Mouse (Mus musculus) adrenal gland, postnatal 14 days (tissue): Measurements from ENCODE around the gene Camk2g. TPM values are rescaled to one million over a fixed set of nuclear protein-coding genes. Genes with fewer than 3 reads are reported as not detected.

ENCODE experiments used
- DNase-seq: peaks from one replicate; pipeline ENCODE4 v3.0.0; 2021; ENCODE audit warnings: mixed read lengths
- microRNA-seq, 2 experiments: library from miRNA; unstranded; fragments of <30 nt; microRNA quantifications; one replicate each; pipeline ENCODE4 v1.2.0; 2021
- total RNA-seq: library from RNA; stranded (reverse); gene quantifications from 2 replicates; pipeline ENCODE4 v1.2.3, GENCODE M21; 2021

Camk2g gene
- total RNA-seq, 1 experiment from 2014 or later = 45.6 TPM

DNA sequence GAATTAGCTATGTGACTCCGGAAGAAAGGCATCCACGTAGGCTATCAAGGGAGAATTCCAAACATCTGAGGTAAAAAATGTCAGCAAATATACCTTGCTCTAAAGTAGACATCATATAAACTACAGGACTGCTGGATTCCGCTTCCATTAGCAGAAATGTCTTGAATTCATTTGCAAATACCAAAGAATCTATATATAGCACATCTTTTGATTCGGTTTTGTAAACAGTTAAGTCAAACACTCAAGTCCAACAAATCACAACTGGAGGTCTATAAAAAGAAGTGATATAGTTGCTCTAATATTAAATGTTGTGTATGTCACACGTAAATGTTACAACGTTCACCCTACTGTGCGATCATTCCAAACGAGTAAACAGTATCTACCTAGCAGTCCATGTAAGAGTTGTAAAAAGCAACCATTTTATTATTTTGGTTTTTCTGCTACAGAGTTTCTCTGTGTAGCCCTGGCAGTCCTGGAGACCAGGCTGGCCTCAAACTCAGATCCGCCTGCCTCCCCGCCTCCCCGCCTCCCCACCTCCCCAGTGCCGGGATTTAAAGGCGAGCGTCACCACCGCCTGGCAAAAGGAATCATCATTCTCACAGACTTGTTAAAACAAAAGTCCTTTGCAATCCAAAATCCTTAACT is 91.7 kb downstream of the Camk2g start:
- DNase-seq = no peak

- DNase-seq = no peak
Observed at GRCm38 (mm10) chr14:20701554-20701953, 92.3 kb downstream of the Camk2g start.

DNA sequence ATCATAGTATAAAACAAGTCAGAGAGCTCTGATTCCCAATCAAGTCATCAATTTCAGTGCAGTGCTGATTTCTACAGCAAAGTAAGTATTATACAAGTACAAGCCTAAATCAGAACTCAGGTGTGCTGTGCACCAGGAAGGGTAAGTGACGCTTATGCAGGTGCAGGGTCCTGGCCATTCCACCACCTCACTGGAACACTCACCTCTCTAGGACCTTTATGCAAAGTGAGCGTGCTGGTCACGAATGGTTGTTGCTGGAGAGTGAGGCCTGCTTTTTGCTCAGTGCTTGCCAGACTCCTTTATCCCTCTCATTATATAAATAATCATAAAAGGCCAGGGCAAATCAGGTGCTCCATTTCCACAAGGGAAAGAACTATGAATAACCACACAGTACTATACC is 93.5 kb downstream of the Camk2g start:
- DNase-seq = no peak

DNA sequence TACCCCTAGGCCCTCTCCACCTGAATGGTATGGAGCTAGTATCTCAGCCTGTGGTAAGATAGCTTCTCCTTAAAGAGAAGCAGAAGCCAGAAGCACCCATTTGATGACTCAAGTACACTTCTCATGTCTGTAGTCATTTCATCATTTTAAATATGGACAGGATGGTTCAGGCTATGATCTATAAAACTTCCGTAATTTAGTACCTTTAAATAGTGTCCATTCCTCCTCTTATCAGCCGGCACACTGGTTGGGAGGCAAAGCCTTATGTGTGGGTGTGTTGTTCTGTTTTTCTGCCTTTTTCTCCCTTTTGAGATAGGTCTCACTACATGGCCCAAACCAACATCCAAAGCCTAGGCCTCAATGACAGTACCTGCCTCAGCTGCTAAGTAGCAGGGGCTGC is 95.4 kb downstream of the Camk2g start:
- DNase-seq = no peak

- DNase-seq = peak; percentile 71
Observed at GRCm38 (mm10) chr14:20696986-20697385, 96.9 kb downstream of the Camk2g start.

- peak; percentile 40 for DNase-seq
Observed at GRCm38 (mm10) chr14:20695761-20696520, 97.9 kb downstream of the Camk2g start.

DNA sequence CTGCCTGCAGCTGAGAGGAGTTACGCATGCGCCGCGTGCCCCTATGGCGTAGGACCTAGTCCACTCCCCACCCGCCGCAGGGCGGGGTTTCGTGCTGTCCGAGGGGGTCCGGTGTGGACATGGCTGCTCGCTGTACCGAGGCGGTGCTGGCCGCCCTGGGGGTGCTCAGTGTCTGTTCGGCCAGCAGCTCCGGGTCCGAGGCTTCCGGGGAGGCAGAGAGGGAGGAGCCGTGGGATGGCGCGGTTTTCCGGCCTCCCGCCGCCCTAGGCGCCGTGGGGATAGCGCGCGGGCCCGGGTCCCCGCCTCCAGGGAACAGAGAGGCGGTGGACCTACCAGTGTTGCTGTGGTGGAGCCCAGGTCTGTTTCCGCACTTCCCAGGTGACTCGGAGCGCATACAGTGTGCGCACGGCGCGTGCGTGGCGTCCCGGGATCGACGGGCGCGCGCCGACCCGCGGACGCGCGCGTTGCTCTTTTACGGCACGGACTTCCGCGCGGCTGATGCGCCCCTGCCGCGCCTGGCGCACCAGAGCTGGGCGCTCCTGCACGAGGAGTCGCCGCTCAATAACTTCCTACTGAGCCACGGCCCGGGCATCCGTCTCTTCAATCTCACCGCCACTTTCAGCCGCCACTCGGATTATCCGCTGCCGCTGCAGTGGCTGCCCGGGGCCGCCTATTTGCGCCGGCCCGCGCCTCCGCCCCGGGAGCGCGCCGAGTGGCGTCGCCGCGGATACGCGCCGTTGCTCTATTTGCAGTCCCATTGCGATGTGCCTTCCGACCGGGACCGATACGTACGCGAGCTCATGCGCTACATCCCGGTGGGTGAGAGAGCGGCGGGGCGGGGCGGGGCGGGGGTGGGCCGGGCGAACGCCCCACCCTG is 98.8 kb downstream of the Camk2g start, which contains the start of gene Fut11:
Gene Fut11 (plus strand): TSS at position 85 of the 877 bp plus-strand sequence.
- peak; percentile 95 for DNase-seq

DNA sequence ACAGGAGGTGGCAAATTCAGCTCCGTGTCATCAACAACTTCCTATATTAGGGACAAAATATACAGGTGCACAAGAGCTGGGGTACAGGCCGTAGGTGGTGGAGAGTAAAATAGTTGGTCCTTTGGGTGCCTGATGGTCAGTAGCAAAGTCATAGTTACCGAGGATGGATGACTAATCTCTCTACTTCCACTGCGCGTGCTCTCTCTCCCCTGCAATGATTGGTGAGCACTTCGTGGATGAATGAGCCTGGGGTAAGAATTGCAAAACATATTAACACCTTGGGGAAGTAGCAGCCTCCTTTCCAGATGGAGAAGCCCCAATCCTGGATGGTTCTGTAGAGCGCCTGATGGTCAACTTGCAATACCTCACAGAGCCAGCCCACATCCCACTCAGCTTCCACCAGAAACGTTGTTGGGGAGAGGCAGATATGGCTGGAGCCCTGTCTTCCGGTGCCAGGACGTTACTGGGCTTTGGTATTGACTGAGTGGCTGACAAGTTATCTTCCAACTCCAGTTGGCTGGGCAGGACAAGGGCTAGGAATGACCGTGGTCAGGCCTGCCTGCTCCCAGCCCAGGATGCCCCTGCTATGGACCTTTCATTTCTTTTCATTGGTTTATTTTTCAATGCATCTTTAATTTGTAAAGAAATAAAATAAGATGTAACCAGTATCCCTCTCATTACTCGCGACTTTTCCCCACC is 99.6 kb downstream of the Camk2g start:
- no peak for DNase-seq

DNA sequence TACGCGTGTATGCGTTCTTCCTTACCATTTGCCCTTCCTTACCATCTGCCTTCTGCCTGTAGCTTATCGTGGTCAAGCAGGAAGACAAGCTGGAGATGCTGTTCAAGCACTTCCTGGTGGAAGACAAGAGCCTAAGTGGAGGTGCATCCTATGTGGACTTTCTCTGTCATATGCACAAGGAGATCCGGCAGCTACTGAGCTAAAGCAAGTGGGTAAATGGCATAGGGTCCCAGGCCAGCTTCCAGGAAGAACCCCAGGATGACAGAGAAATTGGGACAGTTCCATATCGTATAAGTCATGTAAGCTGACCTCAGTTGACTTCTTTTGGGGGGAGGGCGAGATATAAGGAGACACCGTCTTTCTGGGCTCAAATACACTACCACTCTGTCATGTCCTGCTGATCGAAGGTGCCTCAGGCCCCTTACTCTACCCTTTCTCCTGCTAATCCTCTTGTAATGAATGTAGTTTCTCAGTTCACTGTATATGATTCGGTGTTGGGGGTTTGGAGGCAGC is 100.2 kb downstream of the Camk2g start:
- DNase-seq = no peak

GRCm38 (mm10) chr14:20691772-20692171 is 102.1 kb downstream of the Camk2g start:
- no peak for DNase-seq

DNA sequence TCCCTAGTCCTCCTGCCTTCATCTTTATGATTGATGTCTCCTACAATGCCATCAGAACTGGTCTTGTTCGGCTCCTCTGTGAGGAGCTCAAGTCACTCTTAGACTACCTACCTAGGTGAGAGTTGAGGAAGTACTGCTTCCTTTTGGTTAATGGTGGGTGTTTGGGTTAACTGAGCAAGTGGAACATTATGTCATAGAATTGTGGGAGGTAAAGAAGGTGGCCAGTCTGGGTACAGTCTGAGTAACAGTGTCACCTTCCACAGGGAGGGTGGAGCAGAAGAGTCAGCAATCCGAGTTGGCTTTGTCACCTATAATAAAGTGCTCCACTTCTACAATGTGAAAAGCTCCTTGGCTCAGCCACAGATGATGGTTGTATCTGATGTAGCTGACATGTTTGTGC is 104.9 kb downstream of the Camk2g start:
- DNase-seq = no peak

DNA sequence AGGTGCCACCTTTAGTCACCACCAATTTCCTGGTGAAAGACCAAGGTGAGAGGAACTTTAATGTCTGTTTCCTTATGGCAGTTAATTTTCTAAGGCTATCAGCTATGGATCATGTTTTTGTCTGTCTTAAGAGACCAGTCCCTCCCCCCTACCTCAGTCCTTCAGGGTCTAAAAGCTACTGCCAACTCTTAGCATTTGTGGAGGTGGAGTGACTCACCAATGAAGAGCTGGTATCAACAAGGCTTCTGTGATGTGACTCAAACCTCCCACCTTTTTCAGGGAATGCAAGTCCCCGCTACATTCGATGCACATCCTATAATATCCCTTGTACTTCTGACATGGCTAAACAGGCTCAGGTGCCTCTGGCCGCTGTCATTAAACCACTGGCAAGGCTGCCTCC is 107.3 kb downstream of the Camk2g start:
- DNase-seq = no peak

Small RNA genes within 50 kb of the gene (microRNA-seq; reads per million reads assigned to microRNA genes)
- gene Mir6946 = 0 to 0.85 reads per million in 2 experiments

Other genes starting within 250 kb of the Camk2g start
- 62.6 and 71.6 TPM in 2 replicates for gene Ppp3cb, start 247.5 kb downstream of the Camk2g start, total RNA-seq
- gene Usp54, start 153.0 kb downstream of the Camk2g start, total RNA-seq = 13.5 and 14.8 TPM in 2 replicates
- gene Myoz1, start 137.5 kb downstream of the Camk2g start, total RNA-seq = not detected in 2 replicates
- gene Synpo2l, start 125.7 kb downstream of the Camk2g start, total RNA-seq = 0.19 and 0.71 TPM in 2 replicates
- gene Sec24c, start 119.8 kb downstream of the Camk2g start, total RNA-seq = 137 and 149 TPM in 2 replicates
- gene Fut11, start 99.1 kb downstream of the Camk2g start, total RNA-seq = 17.0 and 18.7 TPM in 2 replicates
- 84.1 and 98.3 TPM in 2 replicates for gene Chchd1, start 91.1 kb downstream of the Camk2g start, total RNA-seq
- 96.1 and 101 TPM in 2 replicates for gene Zswim8, start 86.5 kb downstream of the Camk2g start, total RNA-seq
- gene Ndst2, start 59.5 kb downstream of the Camk2g start, total RNA-seq = 27.6 and 31.4 TPM in 2 replicates
- 26.3 and 60.1 TPM in 2 replicates for gene Plau, start 42.6 kb upstream of the Camk2g start, total RNA-seq
- gene Vcl, start 135.3 kb upstream of the Camk2g start, total RNA-seq = 93.6 and 93.9 TPM in 2 replicates